Mouse (Mus musculus) heart, postnatal 4 days (tissue): ENCODE measurements around the gene Ifi27l2b. TPM values are rescaled to one million over a fixed set of nuclear protein-coding genes. Genes with fewer than 3 reads are reported as not detected.

Experiments
- DNase-seq: peaks from one replicate; pipeline ENCODE4 v3.0.0; 2021
- total RNA-seq, 2 experiments: library from RNA; stranded (reverse); gene quantifications; 2 replicates each; pipeline ENCODE4 v1.2.3; 2021

Gene Ifi27l2b
- total RNA-seq, 2 experiments from 2014 or later = not detected

- no peak for DNase-seq
Observed at GRCm38 (mm10) chr12:103434861-103435260, 22.2 kb downstream of the Ifi27l2b start.

DNA sequence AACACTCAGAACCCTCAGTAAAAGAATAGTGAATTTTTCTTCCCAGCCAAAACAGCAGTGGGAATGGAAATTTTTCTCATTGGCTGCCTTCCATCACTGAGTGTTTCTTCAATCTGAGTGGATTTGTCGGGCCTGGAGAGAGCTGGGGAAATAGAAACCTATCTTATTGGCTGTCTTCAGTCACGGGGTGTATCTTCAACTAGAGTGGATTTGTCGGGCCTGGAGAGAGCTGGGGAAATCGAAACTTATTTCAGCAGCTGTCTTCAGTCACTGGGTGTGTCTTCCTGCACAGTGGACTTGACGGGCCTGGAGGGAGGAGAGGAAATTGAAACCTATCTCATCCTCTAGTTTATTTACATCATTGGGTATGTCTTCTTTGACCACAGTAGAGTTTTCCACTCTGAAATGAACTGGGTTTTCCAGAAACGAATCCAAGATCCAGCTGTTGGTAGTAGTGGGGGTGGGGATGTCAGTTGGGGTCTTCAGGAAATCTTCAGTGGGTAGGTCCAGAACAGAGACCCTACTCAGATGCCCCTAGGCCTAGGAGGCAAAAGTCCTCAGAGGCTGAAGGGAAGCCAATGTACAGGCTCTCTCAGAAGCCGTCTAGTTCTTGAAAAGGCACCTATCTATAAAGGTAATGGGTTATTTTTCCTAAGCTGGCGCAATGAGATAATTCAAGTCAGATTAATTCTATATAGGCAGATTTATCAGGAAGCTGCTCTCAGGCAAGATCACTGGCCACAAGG lies 22.9 kb downstream of the Ifi27l2b start, which contains the start of gene Ifi27:
Gene Ifi27, plus strand, starts transcription at position 226 of the 746 bp plus-strand sequence.
- peak; percentile 68 for DNase-seq

DNA sequence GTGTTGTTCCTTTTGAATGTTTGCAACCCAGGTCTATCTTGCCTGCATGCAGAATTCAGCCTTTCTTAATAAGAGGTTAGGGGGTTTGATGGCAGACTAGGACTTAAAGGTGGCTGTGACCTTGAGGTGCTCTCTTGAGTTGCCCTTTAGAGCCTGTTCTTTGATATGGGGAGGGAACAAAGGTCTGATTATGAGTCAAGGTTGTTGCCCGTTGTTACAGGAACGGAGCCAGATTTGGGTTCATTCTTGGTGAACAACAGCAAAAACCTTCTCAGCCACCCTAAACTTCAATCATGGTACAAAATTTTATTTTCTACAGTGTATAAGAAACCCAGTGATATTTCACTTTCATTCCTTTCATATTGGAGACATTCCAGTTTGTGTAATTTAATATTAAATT lies 23.6 kb downstream of the Ifi27l2b start:
- DNase-seq = no peak

- DNase-seq = no peak
Observed at GRCm38 (mm10) chr12:103426710-103427109, 30.3 kb downstream of the Ifi27l2b start.

DNA sequence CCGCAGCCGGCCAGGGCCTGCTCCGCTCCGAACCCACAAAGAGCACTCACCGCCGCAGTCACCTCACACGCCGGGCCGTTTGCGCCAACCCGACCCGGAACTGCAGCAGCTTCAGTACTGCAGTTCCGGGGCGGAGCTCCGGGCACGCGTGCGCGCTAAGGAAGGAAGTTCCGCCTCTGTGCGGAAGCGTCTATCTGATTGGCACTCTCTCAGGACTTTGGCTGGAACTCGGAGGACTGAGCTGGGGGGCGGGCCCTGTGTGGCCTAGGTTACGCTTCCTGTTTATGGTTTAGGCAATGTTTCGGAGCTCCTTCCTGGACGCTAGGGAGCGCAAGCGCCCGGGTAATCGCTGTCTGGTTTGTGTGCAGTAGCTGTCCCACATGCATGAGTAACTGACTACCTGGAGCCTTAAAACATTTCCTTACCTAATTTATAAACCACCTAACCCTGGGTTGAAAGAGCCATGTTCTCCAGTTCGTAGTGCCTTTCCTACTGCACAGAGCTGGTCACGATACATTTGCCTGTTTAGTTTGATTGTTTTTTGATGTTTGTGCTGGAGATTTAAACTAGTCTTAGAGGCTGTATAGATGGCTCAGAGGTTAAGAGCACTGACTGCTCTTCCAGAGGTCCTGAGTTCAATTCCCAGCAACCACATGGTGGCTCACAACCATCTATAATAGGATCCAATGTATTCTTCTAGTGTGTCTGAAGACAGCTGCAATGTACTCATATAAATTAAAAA lies 31.1 kb downstream of the Ifi27l2b start, which contains the start of gene Ddx24:
Gene Ddx24, minus strand, starts transcription at position 102 of the 742 bp plus-strand sequence.
- DNase-seq = peak; percentile 98

- no peak for DNase-seq
Observed at GRCm38 (mm10) chr12:103425016-103425728, 31.9 kb downstream of the Ifi27l2b start.

DNA sequence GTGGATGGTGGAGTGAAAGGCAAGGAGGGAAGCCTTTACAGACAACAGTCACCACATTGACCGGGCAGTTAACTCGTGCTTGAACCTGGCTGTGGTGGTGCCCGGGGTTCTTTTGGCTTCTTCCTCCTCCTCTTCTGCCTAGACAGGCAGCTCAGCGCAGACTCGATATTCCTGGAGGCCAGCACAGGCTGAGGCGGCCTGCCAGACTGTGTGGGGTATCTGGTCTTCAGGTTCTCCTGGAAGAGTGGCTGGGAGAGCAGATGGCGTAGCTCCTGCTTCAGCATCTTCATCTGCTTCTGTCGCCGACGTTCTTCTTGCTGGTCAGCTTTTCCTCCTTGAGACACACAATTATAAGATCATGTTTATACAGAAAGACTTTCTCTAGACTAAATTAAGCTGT lies 48.9 kb downstream of the Ifi27l2b start:
- DNase-seq = no peak

DNA sequence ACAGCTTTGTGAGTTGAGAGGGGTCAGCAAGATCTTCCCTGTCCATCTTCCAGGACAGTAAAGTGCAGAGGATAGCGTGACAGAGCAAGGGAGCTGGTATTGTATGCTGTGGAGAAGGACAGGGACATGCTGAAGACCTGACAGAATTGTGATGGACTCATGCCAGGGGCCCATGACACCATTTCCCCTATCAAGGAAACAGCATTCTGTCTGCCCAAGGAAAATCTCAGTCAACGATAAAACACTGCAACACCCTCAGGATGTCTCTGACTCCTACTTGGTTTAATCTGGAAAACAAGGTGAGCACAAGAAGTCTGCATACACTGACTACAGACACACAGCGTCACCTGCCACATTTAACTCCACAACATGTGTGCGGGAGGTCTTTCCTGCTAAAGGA lies 49.3 kb downstream of the Ifi27l2b start, which contains the start of gene 9330161L09Rik:
Gene 9330161L09Rik, minus strand, starts transcription at position 101 of the 400 bp plus-strand sequence.
- DNase-seq = no peak

DNA sequence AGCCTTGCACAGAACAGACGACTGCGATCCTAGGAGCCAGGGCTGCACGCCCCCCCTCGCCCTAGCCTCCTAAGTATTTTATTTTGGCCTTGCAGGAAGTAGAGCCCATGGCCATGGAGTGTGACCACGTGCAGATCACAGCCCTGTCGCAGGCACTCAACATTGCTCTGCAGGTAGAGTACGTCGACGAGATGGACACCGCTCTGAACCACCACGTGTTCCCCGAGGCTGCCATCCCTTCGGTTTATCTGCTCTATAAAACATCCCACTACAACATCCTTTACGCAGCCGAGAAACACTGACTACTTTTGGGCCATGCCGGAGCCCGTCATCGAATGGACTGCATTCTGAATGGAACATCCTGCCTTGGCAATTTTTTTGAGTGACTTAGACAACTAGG lies 52.9 kb downstream of the Ifi27l2b start:
- no peak for DNase-seq

Other genes with a start within 250 kb of the Ifi27l2b start
- gene Prima1, start 215.1 kb downstream of the Ifi27l2b start, total RNA-seq = under 1 TPM; 0.62 to 0.65 TPM
- not detected for gene Fam181a, start 146.2 kb downstream of the Ifi27l2b start, total RNA-seq
- gene Asb2, start 101.2 kb downstream of the Ifi27l2b start, total RNA-seq = 100 to 1,000 TPM; 330 to 353 TPM
- gene Otub2, start 68.5 kb downstream of the Ifi27l2b start, total RNA-seq = 1 to 10 TPM; 3.7 to 4.2 TPM
- gene 9330161L09Rik, start 49.4 kb downstream of the Ifi27l2b start, total RNA-seq = 1 to 10 TPM; 2.5 to 3.3 TPM
- 10 to 100 TPM; 81.7 to 85.4 TPM for gene Ddx24, start 31.4 kb downstream of the Ifi27l2b start, total RNA-seq
- 10 to 100 TPM; 42.7 to 45.6 TPM for gene Ifi27, start 23.0 kb downstream of the Ifi27l2b start, total RNA-seq
- gene Ifi27l2a, start 13.5 kb downstream of the Ifi27l2b start, total RNA-seq = 1 to 10 TPM; 6.6 to 8.9 TPM
- gene Ppp4r4, start 75.1 kb upstream of the Ifi27l2b start, total RNA-seq = under 1 TPM; 0.29 to 0.33 TPM
- not detected for gene Serpina10, start 174.2 kb upstream of the Ifi27l2b start, total RNA-seq
- not detected for gene Serpina6, start 200.0 kb upstream of the Ifi27l2b start, total RNA-seq
- not detected for gene Serpina16, start 218.9 kb upstream of the Ifi27l2b start, total RNA-seq
- not detected for gene Serpina1f, start 238.3 kb upstream of the Ifi27l2b start, total RNA-seq